Comparison of ENCODE assay signal across 33 mouse cellular contexts in genomic region chr7:43656232-43656631, GRCm38 (mm10). TPM values are rescaled to one million over a fixed set of nuclear protein-coding genes. Genes with fewer than 3 reads are reported as not detected.
DNase-seq lines count a peak whose midpoint lies in the region; ATAC-seq lines count a peak whose summit lies in the region.
"Had no signal": no experiment of that assay in that cellular context is flagged by ENCODE, and none has a peak within 500 bp of the region (broad histone marks: within the 10 kb centered on the region; RNA-seq: fewer than 3 reads in every experiment).

No protein-coding gene starts in this region.

- H3K27me3 ChIP-seq in liver, embryonic 15.5 days: no peaks in the 10 kb centered on the region
- H3K27me3 ChIP-seq in liver, embryonic 11.5 days (replicated peaks; ENCODE audit: control insufficient read depth, insufficient read depth, low read length): no peaks in the 10 kb centered on the region
- H3K27me3 ChIP-seq in megakaryocyte, embryonic 14.5 days (replicated peaks): peaks cover 25% of the 10 kb centered on the region
- H3K27me3 ChIP-seq: forebrain, embryonic 13.5 days; heart, embryonic 15.5 days had no signal

- H3K4me1 ChIP-seq in liver, embryonic 15.5 days (replicated peaks): no peaks in the 10 kb centered on the region
- no peaks in the 10 kb centered on the region for H3K4me1 ChIP-seq in liver, embryonic 11.5 days (replicated peaks; ENCODE audit: control insufficient read depth, insufficient read depth, low read length)
- peaks cover 23% of the 10 kb centered on the region for H3K4me1 ChIP-seq in megakaryocyte, embryonic 14.5 days
- H3K4me1 ChIP-seq: forebrain, embryonic 10.5 days; forebrain, embryonic 13.5 days; heart, embryonic 12.5 days; heart, embryonic 15.5 days had no signal

- ATAC-seq in liver, embryonic 15.5 days (ENCODE audit: insufficient read depth): no peak
- ATAC-seq in liver, embryonic 11.5 days (replicated peaks; ENCODE audit: low FRiP score): no peak
- ATAC-seq in megakaryocyte, adult 5-6 weeks (ENCODE audit: poor library complexity, severe bottlenecking): no peak
- peak; percentile 53 for ATAC-seq in common myeloid progenitor, adult 5-6 weeks (replicated peaks; ENCODE audit: low read depth, poor library complexity, severe bottlenecking)
- peak; percentile 43 for ATAC-seq in megakaryocyte progenitor cell, adult 5-6 weeks (replicated peaks; ENCODE audit: poor library complexity)
- ATAC-seq: CD4-positive, CD25-positive, alpha-beta regulatory T cell, adult 4 months; forebrain, embryonic 13.5 days; forebrain, postnatal 0 days; hindbrain, postnatal 0 days had no signal

- no peak for DNase-seq in liver, embryonic 11.5 days (ENCODE audit: low spot score)
- no peak for DNase-seq in kidney, adult 8-10 months
- DNase-seq in kidney, postnatal 25 days: no peak
- DNase-seq: adrenal gland, adult 2 months; adrenal gland, postnatal 14 days; cerebellum, adult 11-12 months; cerebellum, adult 8-10 months; cerebellum, postnatal 36 days; forebrain, postnatal 0 days; gastrocnemius, adult 2 months; gastrocnemius, postnatal 14 days; heart, adult 18-20 months; heart, postnatal 10 days; heart, postnatal 36 days had no signal

- no peak overlapping the region for H3K27ac ChIP-seq in liver, embryonic 15.5 days (replicated peaks)
- no peak overlapping the region for H3K27ac ChIP-seq in liver, embryonic 11.5 days (ENCODE audit: low read depth, low read length)
- H3K27ac ChIP-seq: forebrain, embryonic 10.5 days; forebrain, embryonic 13.5 days; gastrocnemius, adult 2 months; heart, embryonic 15.5 days; hindbrain, embryonic 14.5 days; hindbrain, postnatal 0 days had no signal

- no peak overlapping the region for H3K9ac ChIP-seq in liver, embryonic 15.5 days
- H3K9ac ChIP-seq in liver, embryonic 11.5 days (ENCODE audit: low read depth, low read length): no peak overlapping the region
- H3K9ac ChIP-seq: forebrain, embryonic 13.5 days; forebrain, postnatal 0 days; heart, embryonic 12.5 days; heart, embryonic 15.5 days; hindbrain, embryonic 14.5 days had no signal

- 0 out of 2 replicates have a peak overlapping the region, but pooled peaks have one; percentile 4 for H3K4me3 ChIP-seq in liver, embryonic 15.5 days (replicated peaks)
- no peak overlapping the region for H3K4me3 ChIP-seq in liver, embryonic 11.5 days (ENCODE audit: low read depth, low read length)
- H3K4me3 ChIP-seq in megakaryocyte, embryonic 14.5 days (replicated peaks): peak overlapping the region; percentile 33
- H3K4me3 ChIP-seq: forebrain, embryonic 10.5 days; forebrain, embryonic 13.5 days; gastrocnemius, adult 2 months; heart, embryonic 12.5 days; heart, embryonic 15.5 days had no signal

- H3K4me2 ChIP-seq in liver, embryonic 15.5 days: no peak overlapping the region
- H3K4me2 ChIP-seq in liver, embryonic 11.5 days: no peak overlapping the region
- H3K4me2 ChIP-seq: forebrain, embryonic 13.5 days; heart, embryonic 12.5 days; heart, embryonic 15.5 days; hindbrain, embryonic 14.5 days had no signal

- H3K9me3 ChIP-seq in liver, embryonic 15.5 days (replicated peaks): no peaks in the 10 kb centered on the region
- H3K9me3 ChIP-seq in liver, embryonic 11.5 days (ENCODE audit: control insufficient read depth, low read length): no peaks in the 10 kb centered on the region
- H3K9me3 ChIP-seq in megakaryocyte, embryonic 14.5 days: peaks cover 8% of the 10 kb centered on the region
- H3K9me3 ChIP-seq: forebrain, embryonic 10.5 days; forebrain, embryonic 13.5 days; heart, embryonic 15.5 days had no signal

- WGBS in liver, embryonic 15.5 days (ENCODE audit: insufficient replicate concordance): 20% methylated on average over 6 of the region's 6 CpGs
- 56% methylated on average over 6 of the region's 6 CpGs for WGBS in liver, embryonic 11.5 days

- no peaks in the 10 kb centered on the region for H3K36me3 ChIP-seq in liver, embryonic 15.5 days (replicated peaks)
- no peaks in the 10 kb centered on the region for H3K36me3 ChIP-seq in liver, embryonic 11.5 days (ENCODE audit: control insufficient read depth, insufficient read depth, low read length)
- H3K36me3 ChIP-seq in megakaryocyte, embryonic 14.5 days (replicated peaks; ENCODE audit: low read length): no peaks in the 10 kb centered on the region
- H3K36me3 ChIP-seq: forebrain, embryonic 10.5 days; heart, embryonic 12.5 days; heart, embryonic 15.5 days had no signal

RNA-seq across cellular contexts. Expression of gene Siglece, which starts 3.7 kb away (rescaled TPM):
- 4.2 and 5.1 TPM in 2 replicates for polyA plus RNA-seq in liver, embryonic 15.5 days (2015; fragmentation: Nextera tagmentation; extraction: Ambion mirVana)
- 0.79 and 0.90 TPM in 2 replicates for polyA plus RNA-seq in liver, embryonic 11.5 days (2014; fragmentation: Nextera tagmentation; extraction: Ambion mirVana)
- not detected in 2 replicates for polyA plus RNA-seq in megakaryocyte, embryonic 14.5 days (2012; ENCODE audit: insufficient read depth, low replicate concordance)
- 41.6 and 46.2 TPM in 2 replicates for total RNA-seq in megakaryocyte, adult 5-6 weeks (2015)
- 22.1 and 29.7 TPM in 2 replicates for total RNA-seq in megakaryocyte, adult 5-6 weeks (2017)
- total RNA-seq in common myeloid progenitor, adult 5-6 weeks (2017): 0.64 and 0.82 TPM in 2 replicates
- 7.2 and 13.1 TPM in 2 replicates for total RNA-seq in megakaryocyte progenitor cell, adult 5-6 weeks (2015)
- 7.2 and 8.9 TPM in 2 replicates for total RNA-seq in megakaryocyte progenitor cell, adult 5-6 weeks (2017)
- total RNA-seq: hindbrain, postnatal 0 days; MEL had no signal
- polyA plus RNA-seq: C2C12; embryonic facial prominence, embryonic 11.5 days had no signal

RNA-seq across cellular contexts. Expression of gene Ctu1, which starts 15.6 kb away (rescaled TPM):
- polyA plus RNA-seq in liver, embryonic 15.5 days (2015; fragmentation: Nextera tagmentation; extraction: Ambion mirVana): 4.1 and 5.3 TPM in 2 replicates
- polyA plus RNA-seq in liver, embryonic 11.5 days (2014; fragmentation: Nextera tagmentation; extraction: Ambion mirVana): 7.5 and 8.7 TPM in 2 replicates
- 6.6 and 15.5 TPM in 2 replicates for polyA plus RNA-seq in megakaryocyte, embryonic 14.5 days (2012; ENCODE audit: insufficient read depth, low replicate concordance)
- 4.7 and 5.3 TPM in 2 replicates for total RNA-seq in megakaryocyte, adult 5-6 weeks (2015)
- 3.7 and 3.9 TPM in 2 replicates for total RNA-seq in megakaryocyte, adult 5-6 weeks (2017)
- total RNA-seq in common myeloid progenitor, adult 5-6 weeks (2017): 8.1 and 9.3 TPM in 2 replicates
- 7.1 and 7.5 TPM in 2 replicates for total RNA-seq in megakaryocyte progenitor cell, adult 5-6 weeks (2015)
- 5.4 and 6.1 TPM in 2 replicates for total RNA-seq in megakaryocyte progenitor cell, adult 5-6 weeks (2017)

RNA-seq across cellular contexts. Expression of gene Ceacam18, which starts 21.7 kb away (rescaled TPM):
- polyA plus RNA-seq in liver, embryonic 15.5 days (2015; fragmentation: Nextera tagmentation; extraction: Ambion mirVana): 0.05 TPM in 1 of 2 replicates, not detected in the other
- not detected in 2 replicates for polyA plus RNA-seq in liver, embryonic 11.5 days (2014; fragmentation: Nextera tagmentation; extraction: Ambion mirVana)
- polyA plus RNA-seq in megakaryocyte, embryonic 14.5 days (2012; ENCODE audit: insufficient read depth, low replicate concordance): 0.86 TPM in 1 of 2 replicates, not detected in the other
- total RNA-seq in megakaryocyte, adult 5-6 weeks (2015): not detected in 2 replicates
- not detected in 2 replicates for total RNA-seq in megakaryocyte, adult 5-6 weeks (2017)
- not detected in 2 replicates for total RNA-seq in common myeloid progenitor, adult 5-6 weeks (2017)
- not detected in 2 replicates for total RNA-seq in megakaryocyte progenitor cell, adult 5-6 weeks (2015)
- not detected in 2 replicates for total RNA-seq in megakaryocyte progenitor cell, adult 5-6 weeks (2017)
- total RNA-seq: adrenal gland, adult 2 months; forebrain, postnatal 0 days; gastrocnemius, adult 2 months; gastrocnemius, postnatal 14 days; gastrocnemius, postnatal 4 days; heart, adult 18-20 months; heart, postnatal 10 days; heart, postnatal 36 days; hindbrain, postnatal 0 days had no signal
- polyA plus RNA-seq: adrenal gland, adult 2 months; C2C12; CD4-positive, CD25-positive, alpha-beta regulatory T cell, adult 4 months; embryonic facial prominence, embryonic 11.5 days; embryonic facial prominence, embryonic 14.5 days; forebrain, embryonic 10.5 days; forebrain, embryonic 13.5 days; forebrain, postnatal 0 days; frontal cortex, adult 2 months; heart, embryonic 12.5 days; heart, embryonic 15.5 days; hindbrain, embryonic 11.5 days; hindbrain, embryonic 14.5 days had no signal

RNA-seq across cellular contexts. Expression of gene Klk14, which starts 34.0 kb away (rescaled TPM):
- not detected in 2 replicates for polyA plus RNA-seq in liver, embryonic 15.5 days (2015; fragmentation: Nextera tagmentation; extraction: Ambion mirVana)
- 0.18 TPM in 1 of 2 replicates, not detected in the other for polyA plus RNA-seq in liver, embryonic 11.5 days (2014; fragmentation: Nextera tagmentation; extraction: Ambion mirVana)
- polyA plus RNA-seq in megakaryocyte, embryonic 14.5 days (2012; ENCODE audit: insufficient read depth, low replicate concordance): not detected in 2 replicates
- not detected in 2 replicates for total RNA-seq in megakaryocyte, adult 5-6 weeks (2015)
- not detected in 2 replicates for total RNA-seq in megakaryocyte, adult 5-6 weeks (2017)
- not detected in 2 replicates for total RNA-seq in common myeloid progenitor, adult 5-6 weeks (2017)
- not detected in 2 replicates for total RNA-seq in megakaryocyte progenitor cell, adult 5-6 weeks (2015)
- total RNA-seq in megakaryocyte progenitor cell, adult 5-6 weeks (2017): not detected in 2 replicates
- total RNA-seq: adrenal gland, adult 2 months; adrenal gland, postnatal 14 days; forebrain, postnatal 0 days; gastrocnemius, adult 2 months; gastrocnemius, postnatal 14 days; gastrocnemius, postnatal 4 days; heart, postnatal 10 days; hindbrain, postnatal 0 days; MEL had no signal
- polyA plus RNA-seq: adrenal gland, adult 2 months; C2C12; CD4-positive, CD25-positive, alpha-beta regulatory T cell, adult 4 months; embryonic facial prominence, embryonic 11.5 days; forebrain, embryonic 10.5 days; forebrain, embryonic 13.5 days; forebrain, postnatal 0 days; heart, embryonic 12.5 days; heart, embryonic 15.5 days; hindbrain, embryonic 11.5 days; hindbrain, embryonic 14.5 days; hindbrain, postnatal 0 days had no signal

RNA-seq across cellular contexts. Expression of gene Zfp819, which starts 49.3 kb away (rescaled TPM):
- not detected in 2 replicates for polyA plus RNA-seq in liver, embryonic 15.5 days (2015; fragmentation: Nextera tagmentation; extraction: Ambion mirVana)
- 0.07 and 0.16 TPM in 2 replicates for polyA plus RNA-seq in liver, embryonic 11.5 days (2014; fragmentation: Nextera tagmentation; extraction: Ambion mirVana)
- polyA plus RNA-seq in megakaryocyte, embryonic 14.5 days (2012; ENCODE audit: insufficient read depth, low replicate concordance): not detected in 2 replicates
- not detected in 2 replicates for total RNA-seq in megakaryocyte, adult 5-6 weeks (2015)
- total RNA-seq in megakaryocyte, adult 5-6 weeks (2017): not detected in 2 replicates
- total RNA-seq in common myeloid progenitor, adult 5-6 weeks (2017): 0.09 TPM in 1 of 2 replicates, not detected in the other
- total RNA-seq in megakaryocyte progenitor cell, adult 5-6 weeks (2015): 0.96 and 1.8 TPM in 2 replicates
- 0.91 and 2.2 TPM in 2 replicates for total RNA-seq in megakaryocyte progenitor cell, adult 5-6 weeks (2017)
- total RNA-seq: adrenal gland, adult 2 months; adrenal gland, postnatal 14 days; gastrocnemius, adult 2 months; gastrocnemius, postnatal 14 days; gastrocnemius, postnatal 4 days; heart, adult 18-20 months; heart, postnatal 10 days; heart, postnatal 36 days; MEL had no signal
- polyA plus RNA-seq: adrenal gland, adult 2 months; C2C12; CD4-positive, CD25-positive, alpha-beta regulatory T cell, adult 4 months; heart, embryonic 12.5 days; heart, embryonic 15.5 days had no signal

Comparison
In these comparisons a context has a peak if more than half of its experiments do, and no peak if none do; other contexts are left out.
1. ATAC-seq: peak in common myeloid progenitor, adult 5-6 weeks (single experiment) and megakaryocyte progenitor cell, adult 5-6 weeks (single experiment); none in liver, embryonic 15.5 days (single experiment), liver, embryonic 11.5 days (single experiment) and megakaryocyte, adult 5-6 weeks (single experiment).